Mouse (Mus musculus): ENCODE measurements around the gene Rab8a.

DNA sequence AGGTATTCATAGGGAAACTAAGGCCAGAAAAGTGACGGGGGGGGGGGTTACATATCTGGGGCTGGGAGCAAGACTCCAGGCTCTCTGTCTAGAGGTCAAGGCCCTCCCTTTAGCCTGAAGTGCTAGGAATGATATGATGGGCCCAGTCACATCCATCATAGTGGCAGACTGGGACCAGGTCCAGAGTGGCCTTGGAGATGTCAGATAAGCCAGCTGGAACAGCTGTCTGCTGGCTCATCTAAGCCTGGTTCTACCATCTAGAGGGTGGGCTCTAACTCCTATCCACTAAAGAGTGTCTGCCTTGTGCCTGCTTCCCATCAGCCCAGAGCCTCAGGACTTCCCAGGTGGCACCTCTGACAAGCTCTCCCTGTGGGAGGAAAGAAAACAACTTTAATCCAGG lies 28.1 kb upstream of the Rab8a start:
- no peak for TF ChIP-seq CTCF (IDR thresholded peaks at IDR 0.05; ENCODE audit: extremely low read depth, insufficient read depth, insufficient read length, insufficient replicate concordance)
- TF ChIP-seq POLR2A (IDR thresholded peaks at IDR 0.05; ENCODE audit: low read depth, low read length): no peak
